Mouse (Mus musculus) midbrain, postnatal 0 days (tissue): Measurements from ENCODE around the gene Enpep. TPM values are rescaled to one million over a fixed set of nuclear protein-coding genes. Genes with fewer than 3 reads are reported as not detected.

Source experiments
- ATAC-seq: fragments of 200-750 bp; cut with Nextera tagmentation; 2 replicates; pipeline ENCODE4 v1.8.0; 2017; ENCODE audit warnings: moderate number of reproducible peaks, mild to moderate bottlenecking, moderate TSS enrichment, moderate library complexity; ENCODE audit not compliant: low FRiP score
- DNase-seq: peaks from one replicate; pipeline ENCODE4 v3.0.0-alpha.2; 2015; ENCODE audit warnings: low spot score
- H3K27ac ChIP-seq: fragments of 300-500 bp; sonication (generic); 2 replicates; pipeline ENCODE4 v1.5.1; 2014; ENCODE audit warnings: low read depth, mild to moderate bottlenecking, low read length, mixed read lengths
- H3K27me3 ChIP-seq: fragments of 300-500 bp; sonication (generic); 2 replicates; pipeline ENCODE4 v1.6.1; 2014; ENCODE audit warnings: low read length, control low read depth, mixed read lengths; ENCODE audit not compliant: insufficient read depth
- H3K36me3 ChIP-seq: fragments of 300-500 bp; sonication (generic); 2 replicates; pipeline ENCODE4 v1.6.1; 2014; ENCODE audit warnings: low read length, control low read depth, mixed read lengths; ENCODE audit not compliant: insufficient read depth
- H3K4me1 ChIP-seq: fragments of 300-500 bp; sonication (generic); 2 replicates; pipeline ENCODE4 v1.6.1; 2014; ENCODE audit warnings: mild to moderate bottlenecking, control low read depth, antibody characterized with exemption, low read length, mixed read lengths; ENCODE audit not compliant: insufficient read depth
- H3K4me2 ChIP-seq: fragments of 300-500 bp; sonication (generic); 2 replicates; pipeline ENCODE4 v1.6.1; 2014; ENCODE audit warnings: low read depth, mild to moderate bottlenecking, low read length, mixed read lengths; ENCODE audit not compliant: poor library complexity, severe bottlenecking
- H3K4me3 ChIP-seq: fragments of 300-500 bp; sonication (generic); 2 replicates; pipeline ENCODE4 v1.5.1; 2014; ENCODE audit warnings: low read depth, mild to moderate bottlenecking, low read length, moderate library complexity
- H3K9ac ChIP-seq: fragments of 300-500 bp; sonication (generic); replicated peaks from 2 replicates; pipeline ENCODE4 v1.6.1; 2014; ENCODE audit warnings: mild to moderate bottlenecking, low read length, moderate library complexity, mixed read lengths; ENCODE audit not compliant: poor library complexity, severe bottlenecking
- H3K9me3 ChIP-seq: fragments of 300-500 bp; sonication (generic); 2 replicates; pipeline ENCODE4 v1.6.1; 2016; ENCODE audit warnings: low read length, control low read depth
- CTCF ChIP-seq: IDR thresholded peaks from 2 replicates; pipeline ENCODE4 v1.5.1; 2016; ENCODE audit warnings: antibody characterized with exemption, mild to moderate bottlenecking
- WGBS: fragments of 180-500 bp; shearing (Covaris S2); extraction: QIAGEN DNeasy Blood & Tissue Kit; methylation state at CpG from one replicate; pipeline ENCODE4 v1.1.7; 2014; 5-methylcytosine and 5-hydroxymethylcytosine counted together
- polyA plus RNA-seq: library from polyadenylated mRNA; unstranded; fragments of >200 nt; fragmentation: Nextera tagmentation; extraction: Ambion mirVana; gene quantifications from 2 replicates; pipeline ENCODE4 v1.2.1, GENCODE M21; 2015
- total RNA-seq: library from RNA; depleted of rRNA; stranded (reverse); fragments of >200 nt; gene quantifications from 2 replicates; pipeline ENCODE4 v1.2.3, GENCODE M21; 2014

Gene Enpep
- total and polyA plus RNA-seq, 2 experiments from 2014 or later, result 1.9 to 3.0 TPM

DNA sequence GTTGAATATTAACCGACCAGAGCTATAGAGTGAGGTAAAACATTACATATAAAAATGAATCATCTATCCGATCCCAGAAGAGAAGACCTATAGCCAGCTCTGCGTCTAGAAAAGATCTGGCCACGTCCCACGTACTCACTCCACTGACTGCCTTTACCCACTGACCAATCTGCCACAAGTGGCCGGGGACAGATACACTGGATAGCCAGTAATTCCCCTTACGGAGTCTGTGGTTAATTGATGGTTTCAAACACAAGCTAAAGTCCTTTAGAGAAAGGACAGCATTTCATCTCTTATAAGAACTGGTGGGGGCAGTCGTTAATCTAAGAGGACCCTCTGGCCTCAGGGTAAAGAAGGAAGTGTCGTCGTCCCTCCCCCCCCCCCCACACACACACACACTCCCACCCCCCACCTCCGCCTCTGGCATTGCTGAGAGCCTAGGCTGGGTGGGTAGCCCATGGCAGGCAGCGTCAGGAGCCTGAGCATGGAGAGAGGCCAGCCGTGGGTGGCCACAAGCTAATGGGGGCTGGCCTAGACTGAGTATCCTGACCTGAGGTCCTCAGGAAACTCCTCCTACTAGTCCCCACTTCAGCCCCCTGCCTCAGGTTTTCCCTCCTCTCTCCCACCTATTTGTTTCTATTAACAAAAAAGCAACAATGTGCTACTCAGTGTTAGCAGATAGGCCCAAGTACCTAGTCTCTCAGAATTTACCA, 106.8 kb downstream of the Enpep start:
- Histone ChIP-seq H3K9ac (no peak overlapping the region), H3K36me3 (no peaks in the 10 kb centered on the region), H3K27ac (no peak overlapping the region), H3K9me3 (no peaks in the 10 kb centered on the region), H3K4me2 (no peak overlapping the region), H3K4me1 (no peaks in the 10 kb centered on the region), H3K4me3 (no peak overlapping the region), H3K27me3 (peaks cover 79% of the 10 kb centered on the region)
- DNase-seq (no peak), ATAC-seq (no peak)
- no peak for TF ChIP-seq CTCF
- WGBS, result 4% methylated on average over 12 of the region's 13 CpGs

DNA sequence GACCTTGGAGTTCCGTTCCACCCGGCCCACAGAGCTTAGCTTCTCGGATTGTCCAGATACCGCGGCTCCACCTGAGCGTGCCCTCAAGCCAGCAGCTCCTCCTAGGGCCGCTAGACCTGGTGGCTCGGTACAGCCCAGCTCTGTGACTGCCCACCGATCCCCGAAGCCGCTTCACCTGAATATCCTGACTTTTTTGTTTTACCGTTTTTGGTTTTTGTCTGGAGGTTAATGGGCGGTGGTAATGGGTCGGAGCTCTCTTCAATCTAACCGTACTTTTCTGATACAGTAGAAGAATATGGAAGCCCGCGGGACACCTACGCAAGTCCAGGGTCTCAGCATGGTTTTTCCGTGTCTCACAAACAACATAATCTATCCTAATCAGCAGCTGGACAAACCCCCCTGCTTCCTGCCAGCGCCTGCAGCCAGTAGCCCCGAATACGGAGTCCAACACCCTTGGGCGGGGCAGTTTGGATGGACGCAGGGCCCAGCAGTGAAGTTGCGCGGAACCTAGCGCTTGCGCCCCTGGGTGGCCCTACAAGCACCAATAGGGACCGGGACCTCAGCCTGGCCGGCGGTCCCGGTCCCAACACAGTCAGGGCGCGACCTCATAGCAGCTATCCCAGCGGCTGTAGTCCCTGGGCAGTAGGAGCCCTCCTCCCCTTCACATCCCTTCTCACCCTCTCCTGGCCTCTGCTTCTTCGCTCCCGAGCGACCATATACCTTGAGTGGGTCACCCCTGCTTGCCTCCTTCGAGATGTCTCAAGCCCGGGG, 107.5 kb downstream of the Enpep start:
- WGBS, result under 1% methylated on average over 39 of the region's 40 CpGs
- DNase-seq (no peak), ATAC-seq (no peak)
- Histone ChIP-seq H3K27me3 (peaks cover 83% of the 10 kb centered on the region), H3K9ac (no peak overlapping the region), H3K9me3 (no peaks in the 10 kb centered on the region), H3K27ac (no peak overlapping the region), H3K4me1 (no peaks in the 10 kb centered on the region), H3K36me3 (no peaks in the 10 kb centered on the region), H3K4me3 (no peak overlapping the region), H3K4me2 (no peak overlapping the region)
- no peak for TF ChIP-seq CTCF

DNA sequence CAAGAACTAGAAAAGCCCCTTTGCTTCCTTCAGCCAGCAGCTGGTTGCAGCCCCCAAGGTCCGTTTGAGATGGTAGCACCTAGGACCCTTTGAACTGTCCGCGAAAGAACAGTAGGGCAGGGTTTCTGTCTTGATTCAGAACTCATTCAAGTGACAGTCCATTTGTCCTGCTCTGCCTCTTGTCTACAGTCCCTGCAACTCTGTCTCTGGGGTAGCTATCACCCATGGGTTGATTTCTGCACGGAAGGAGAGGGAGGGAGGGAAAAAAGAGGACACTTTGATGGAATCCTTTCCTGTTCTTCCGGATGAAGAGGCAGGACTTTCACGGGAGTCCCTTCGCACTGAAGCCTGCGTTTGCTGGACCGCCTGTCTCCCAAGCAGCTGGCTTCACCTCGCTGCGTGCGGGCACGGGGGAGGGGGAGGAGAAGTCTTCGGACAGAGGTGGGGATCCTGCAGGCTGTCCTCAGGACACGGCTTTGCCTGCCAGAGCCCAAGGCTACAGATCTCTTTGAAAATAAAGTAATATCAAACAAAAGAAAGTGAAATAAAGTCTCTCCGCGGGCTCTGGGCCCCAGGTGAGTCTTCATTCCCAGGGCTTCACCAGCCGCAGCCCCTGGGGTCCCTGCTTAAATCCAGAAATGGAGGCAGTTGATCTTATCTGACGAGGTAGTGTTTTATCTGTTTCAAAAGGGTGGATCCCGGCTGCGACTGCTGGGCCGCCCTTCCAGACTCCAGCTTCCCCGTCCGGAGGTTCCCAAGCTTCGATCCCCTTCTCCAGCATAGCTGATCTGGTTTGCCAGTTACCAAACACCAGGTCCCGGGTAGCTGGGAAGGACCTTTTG, 108.3 kb downstream of the Enpep start:
- no peak for ATAC-seq
- no peak for DNase-seq
- no peak overlapping the region for H3K4me3 ChIP-seq
- WGBS, result under 1% methylated on average over 26 of the region's 26 CpGs
- H3K36me3 ChIP-seq, result no peaks in the 10 kb centered on the region
- H3K4me2 ChIP-seq, result no peak overlapping the region
- H3K27me3 ChIP-seq, result peaks cover 80% of the 10 kb centered on the region
- H3K4me1 ChIP-seq, result no peaks in the 10 kb centered on the region
- no peak overlapping the region for H3K9ac ChIP-seq
- H3K9me3 ChIP-seq, result no peaks in the 10 kb centered on the region
- H3K27ac ChIP-seq, result no peak overlapping the region
- TF ChIP-seq CTCF, result no peak

DNA sequence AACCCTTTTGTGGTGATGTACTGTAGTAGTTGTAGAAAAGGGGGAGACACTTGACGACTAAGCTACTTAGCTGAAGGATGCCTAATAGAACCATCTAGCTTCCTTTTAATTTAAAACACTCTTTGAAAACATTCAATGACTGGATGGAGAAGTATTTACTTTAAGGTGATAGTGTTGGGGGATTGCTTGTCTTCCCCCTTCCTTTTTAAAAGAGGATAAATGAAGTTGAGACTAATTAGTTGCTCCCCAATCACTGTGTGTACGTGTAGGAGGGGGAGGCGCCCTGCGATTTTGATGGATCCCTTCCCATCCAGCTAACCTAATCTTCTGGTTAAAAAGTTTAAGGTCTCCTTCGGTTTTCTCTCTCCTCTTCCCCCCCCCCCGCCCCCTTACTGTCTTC, 109.1 kb downstream of the Enpep start:
- no peaks in the 10 kb centered on the region for H3K4me1 ChIP-seq
- no peak overlapping the region for H3K4me3 ChIP-seq
- no peaks in the 10 kb centered on the region for H3K36me3 ChIP-seq
- no peak overlapping the region for H3K9ac ChIP-seq
- 1% methylated on average over 6 of the region's 6 CpGs for WGBS
- H3K9me3 ChIP-seq, result no peaks in the 10 kb centered on the region
- no peak overlapping the region for H3K27ac ChIP-seq
- ATAC-seq, result no peak
- no peak overlapping the region for H3K4me2 ChIP-seq
- peaks cover 79% of the 10 kb centered on the region for H3K27me3 ChIP-seq
- DNase-seq, result no peak
- no peak for TF ChIP-seq CTCF

DNA sequence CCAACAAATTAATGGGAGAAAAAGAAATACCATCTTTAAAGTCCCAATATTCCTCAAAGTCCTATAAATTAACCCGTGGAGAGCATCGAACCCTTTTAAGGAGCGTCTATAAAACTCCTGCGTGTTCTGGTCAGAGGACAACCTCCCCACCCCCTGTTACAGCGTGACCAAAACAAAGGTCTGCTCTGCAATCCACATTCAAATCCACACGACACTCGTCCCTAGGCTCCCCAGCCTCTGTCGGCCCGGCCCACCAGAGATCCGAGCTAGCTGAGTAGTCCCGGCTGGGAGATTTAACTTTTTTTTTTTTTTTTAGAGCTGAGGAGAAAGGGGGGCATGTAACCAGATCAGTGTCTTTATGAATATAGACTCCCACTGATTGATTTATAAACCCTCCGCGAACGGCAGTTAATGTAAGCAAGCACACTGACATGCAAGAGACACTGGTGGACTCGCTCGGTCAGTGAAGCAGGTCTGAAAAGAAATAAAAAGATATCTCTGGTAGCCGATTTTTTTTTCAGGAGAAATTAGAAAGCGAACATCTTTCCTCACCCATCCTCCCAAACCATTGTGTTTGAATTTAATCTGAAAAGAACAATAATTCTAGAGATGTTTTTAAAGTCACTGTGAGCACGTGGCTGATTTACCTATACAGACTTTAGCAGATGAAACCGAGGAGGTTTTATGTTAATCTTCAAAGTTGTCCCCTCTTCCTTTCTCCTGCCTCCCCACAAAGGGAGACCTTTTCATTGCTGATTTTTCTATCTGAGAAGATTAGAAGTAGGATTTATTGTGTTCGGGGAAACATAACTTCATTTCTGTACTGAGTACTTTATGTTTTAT, 109.9 kb downstream of the Enpep start:
- no peak overlapping the region for H3K9ac ChIP-seq
- no peaks in the 10 kb centered on the region for H3K4me1 ChIP-seq
- H3K4me3 ChIP-seq, result no peak overlapping the region
- TF ChIP-seq CTCF, result no peak
- ATAC-seq (no peak), DNase-seq (no peak)
- no peak overlapping the region for H3K4me2 ChIP-seq
- H3K9me3 ChIP-seq, result no peaks in the 10 kb centered on the region
- WGBS, result under 1% methylated on average over 21 of the region's 21 CpGs
- H3K27me3 ChIP-seq, result peaks cover 80% of the 10 kb centered on the region
- no peak overlapping the region for H3K27ac ChIP-seq
- no peaks in the 10 kb centered on the region for H3K36me3 ChIP-seq
